Mouse (Mus musculus) telencephalon, adult 2 months (tissue): ENCODE data around the gene Rbbp5.
"Not testable (repeated sequence)": the region's sequence is repeated elsewhere in the genome, so short reads cannot be mapped to it uniquely, and the experiment has no call there.

Source experiments
- DNase-seq: peaks from one replicate; pipeline ENCODE4 v3.0.0-alpha.2; 2011; ENCODE audit warnings: low read depth, low spot score

The Rbbp5 gene

DNA sequence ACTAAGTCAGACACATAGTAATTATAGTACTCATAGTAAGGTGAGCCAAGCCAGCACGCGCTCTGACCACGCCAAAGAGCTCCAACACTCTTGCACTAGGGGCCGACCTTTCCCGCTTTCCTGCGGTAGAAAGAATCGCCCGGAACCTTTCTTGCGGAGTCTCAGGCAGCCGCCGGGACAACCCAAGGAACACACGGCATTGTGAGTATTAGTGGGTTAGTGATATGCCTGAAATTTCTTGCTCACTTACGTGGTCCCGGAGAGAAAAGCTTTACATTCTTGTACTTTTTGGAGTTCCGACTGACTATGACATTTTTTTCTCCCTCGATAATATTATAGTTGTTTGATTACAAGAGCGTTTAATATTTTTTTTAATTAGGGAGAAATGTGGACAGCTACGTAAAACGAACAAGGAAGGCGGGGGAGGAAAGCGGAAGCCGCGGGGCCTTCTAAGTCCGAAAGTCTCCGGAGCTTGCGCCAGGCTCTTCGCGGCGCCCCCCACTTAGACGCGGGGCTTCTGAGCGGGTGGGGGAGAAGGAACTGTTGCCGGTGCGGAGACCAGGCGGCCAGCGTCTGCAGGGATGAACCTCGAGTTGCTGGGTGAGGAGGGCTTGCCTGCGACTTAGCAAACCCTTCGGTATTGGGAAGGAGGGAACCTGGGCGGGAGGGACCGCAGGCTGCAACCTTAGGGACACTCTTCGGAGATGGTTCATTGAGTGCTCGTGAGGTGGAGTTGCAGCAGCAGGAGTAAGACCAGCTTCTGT, at the start of gene Rbbp5:
Gene Rbbp5, plus strand, starts transcription at position 438 of the 764 bp plus-strand sequence.
- DNase-seq = peak; percentile 85

GRCm38 (mm10) chr1:132430818-132431217, 46.3 kb upstream of the Rbbp5 start:
- no peak for DNase-seq

GRCm38 (mm10) chr1:132431716-132432115, 45.4 kb upstream of the Rbbp5 start:
- peak; percentile 29 for DNase-seq

DNA sequence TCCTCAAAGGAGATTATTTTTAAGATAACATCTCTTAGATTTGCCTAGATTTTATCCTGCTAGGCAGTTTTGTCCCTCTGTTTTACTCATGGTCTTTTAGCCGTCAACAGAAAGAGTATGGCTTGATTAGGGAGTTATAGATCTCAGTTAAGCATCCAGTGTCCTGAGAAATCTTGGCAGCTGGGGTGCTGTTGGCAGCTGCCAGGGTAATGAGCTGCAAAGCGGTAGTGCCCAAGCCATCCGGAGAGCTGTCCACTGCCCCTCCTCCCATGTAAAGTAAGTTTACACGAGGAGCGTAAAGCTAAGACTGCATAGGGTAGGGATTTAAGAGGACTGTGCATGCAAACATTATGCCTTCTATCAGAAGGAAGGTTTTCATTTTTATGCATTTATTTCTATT, 43.8 kb upstream of the Rbbp5 start:
- no peak for DNase-seq

- DNase-seq = no peak
Measured at GRCm38 (mm10) chr1:132434032-132434431, 43.1 kb upstream of the Rbbp5 start.

- no peak for DNase-seq
Measured at GRCm38 (mm10) chr1:132436320-132436958, 40.7 kb upstream of the Rbbp5 start.

- no peak for DNase-seq
Measured at GRCm38 (mm10) chr1:132436960-132437359, 40.2 kb upstream of the Rbbp5 start.

DNA sequence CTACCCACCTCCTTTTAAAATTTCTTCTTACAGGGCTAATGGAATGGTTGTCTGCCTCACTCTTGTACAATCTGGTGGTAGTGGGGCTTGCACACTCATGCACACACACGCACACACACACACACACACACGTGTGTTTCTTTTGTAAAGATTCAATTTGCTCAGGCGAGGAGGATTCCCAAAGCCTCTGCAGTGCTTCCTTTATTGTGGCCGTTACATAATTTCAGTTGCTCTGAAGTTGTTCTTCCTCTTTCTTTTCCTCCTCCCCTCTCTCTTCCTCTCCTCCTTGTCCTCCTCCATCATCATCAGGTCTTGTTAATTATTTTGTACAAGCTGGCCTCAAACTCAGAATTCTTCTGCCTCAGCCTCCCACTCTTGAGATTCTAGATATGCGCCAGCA, 39.8 kb upstream of the Rbbp5 start:
- no peak for DNase-seq

GRCm38 (mm10) chr1:132440896-132441435, 36.2 kb upstream of the Rbbp5 start:
- DNase-seq = no peak

DNA sequence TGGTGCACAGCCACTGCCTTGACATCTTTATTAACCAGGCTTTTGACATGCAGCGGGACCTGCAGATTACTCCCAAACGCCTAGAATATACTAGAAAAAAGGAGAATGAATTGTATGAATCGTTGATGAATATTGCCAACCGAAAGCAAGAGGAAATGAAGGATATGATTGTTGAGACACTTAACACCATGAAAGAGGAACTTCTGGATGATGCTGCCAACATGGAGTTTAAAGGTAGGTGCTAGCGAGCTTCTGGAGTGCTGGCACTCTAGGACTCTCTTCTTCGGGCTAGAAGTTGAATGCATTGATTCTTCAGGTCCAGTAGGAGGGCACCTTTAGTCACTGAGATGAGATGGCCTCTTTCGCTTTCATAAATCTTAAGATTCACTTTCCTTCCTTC, 27.4 kb upstream of the Rbbp5 start:
- DNase-seq = no peak

DNA sequence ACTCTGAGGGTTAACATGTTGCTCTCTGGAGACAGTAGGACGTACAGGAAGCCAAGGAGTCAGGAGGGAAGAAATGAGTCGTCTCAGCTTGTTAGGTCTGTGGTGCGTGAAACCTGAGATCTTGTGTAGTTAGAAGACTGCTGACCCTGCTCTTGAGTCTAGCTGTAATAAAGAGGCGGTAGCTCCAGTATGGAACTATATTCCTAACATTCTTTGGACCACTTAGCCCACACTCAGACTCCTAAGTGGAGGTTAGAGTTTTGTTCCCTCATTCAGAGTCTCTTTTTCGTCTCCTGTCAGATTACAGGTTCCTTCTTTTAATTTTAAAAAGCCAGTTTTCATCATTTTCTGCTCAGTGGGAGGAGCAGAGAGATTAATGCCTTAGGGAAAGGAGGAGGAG, 12.5 kb upstream of the Rbbp5 start:
- DNase-seq = no peak

DNA sequence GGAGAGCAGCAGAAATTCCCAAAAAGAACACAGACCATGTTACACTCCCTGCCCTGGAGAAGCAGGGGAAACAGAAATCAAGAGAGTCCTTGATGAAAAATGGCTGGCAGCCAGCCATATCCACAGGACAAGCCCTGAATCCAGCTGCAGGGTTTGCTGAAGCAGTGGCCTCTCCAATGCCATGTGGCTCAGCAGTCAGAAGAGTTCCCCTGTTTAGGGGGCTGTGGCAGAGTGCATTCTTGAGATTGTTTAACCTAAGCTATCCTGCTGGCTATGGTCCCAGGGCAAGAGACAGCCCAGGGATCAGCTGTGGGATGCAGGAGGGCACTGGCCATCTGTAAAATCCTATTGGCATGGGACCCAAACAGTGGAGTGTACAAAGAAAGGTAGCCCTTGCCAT, 8.2 kb upstream of the Rbbp5 start:
- no peak for DNase-seq

DNA sequence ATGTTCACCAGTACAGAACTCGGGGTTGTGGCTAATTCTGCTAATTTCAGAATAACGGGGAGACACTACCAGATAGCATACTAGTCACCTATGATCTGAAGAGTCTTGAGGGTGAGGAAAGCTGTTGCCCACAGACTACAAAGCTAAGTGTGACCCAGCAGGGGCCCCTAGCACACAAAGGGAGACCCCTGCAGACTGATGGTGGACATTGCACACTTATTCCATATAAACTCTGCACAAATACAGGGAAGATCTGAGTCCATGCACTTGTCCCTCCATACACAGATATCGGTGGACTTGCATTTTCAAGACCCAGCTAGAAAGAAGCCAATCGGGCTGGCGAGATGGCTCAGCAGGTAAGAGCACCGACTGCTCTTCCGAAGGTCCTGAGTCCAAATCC, 7.6 kb upstream of the Rbbp5 start:
- DNase-seq = no peak

DNA sequence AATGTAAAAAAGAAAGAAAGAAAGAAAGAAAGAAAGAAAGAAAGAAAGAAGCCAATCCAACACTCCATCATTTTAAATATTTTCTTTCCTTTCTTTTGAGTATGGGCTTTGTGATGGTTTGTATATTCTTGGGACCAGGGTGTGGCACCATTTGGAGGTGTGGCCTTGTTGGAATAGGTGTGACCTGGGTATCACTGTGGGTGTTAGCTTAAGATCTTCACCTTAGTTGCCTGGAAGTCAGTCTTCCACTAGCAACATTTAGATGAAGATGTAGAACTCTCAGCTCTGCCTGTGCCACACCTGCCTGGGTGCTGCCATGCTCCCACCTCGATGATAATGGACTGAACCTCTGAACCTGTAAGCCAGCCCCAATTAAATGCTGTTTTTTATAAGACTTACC, 7.1 kb upstream of the Rbbp5 start:
- not testable (repeated sequence) for DNase-seq

DNA sequence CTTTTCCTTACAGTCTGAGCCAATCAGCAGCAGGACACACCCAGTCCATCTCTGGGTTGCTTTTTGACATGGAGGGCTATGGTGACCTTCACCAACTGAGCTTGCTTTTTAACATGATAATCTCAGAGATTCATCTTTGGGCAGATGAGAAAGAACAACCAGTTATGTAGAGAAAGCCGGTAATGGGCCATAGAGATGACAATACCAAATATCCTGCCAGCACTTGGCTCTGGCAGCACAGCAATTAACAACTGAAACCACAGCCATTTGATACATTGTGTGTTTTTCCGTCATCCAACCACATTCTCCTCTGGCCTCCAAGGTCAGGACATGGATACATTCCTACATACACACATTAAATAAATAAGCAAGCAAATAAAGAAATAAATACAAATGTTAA, 6.1 kb upstream of the Rbbp5 start:
- no peak for DNase-seq

GRCm38 (mm10) chr1:132471499-132471898, 5.7 kb upstream of the Rbbp5 start:
- DNase-seq = no peak

DNA sequence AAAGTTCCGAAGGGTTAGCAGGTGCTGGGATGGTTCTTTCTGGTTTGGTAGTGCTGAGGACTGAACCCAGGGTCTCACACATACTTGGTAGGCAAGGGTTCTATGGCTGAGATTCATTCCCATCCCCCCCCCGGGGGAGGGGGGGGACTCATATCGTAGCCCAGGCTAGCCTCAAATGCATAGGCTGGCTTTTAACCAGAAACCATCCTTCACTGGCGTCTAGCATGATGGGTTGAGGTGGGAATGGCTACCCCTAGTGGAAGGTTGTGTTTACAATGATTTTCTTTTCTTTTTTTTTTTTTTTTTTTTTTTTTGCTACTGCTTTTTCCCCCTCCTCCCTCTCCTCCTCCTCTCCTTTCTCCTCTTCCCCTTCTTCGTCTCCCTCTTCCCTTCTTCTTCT, 4.6 kb upstream of the Rbbp5 start:
- DNase-seq = no peak

GRCm38 (mm10) chr1:132474496-132474895, 2.7 kb upstream of the Rbbp5 start:
- no peak for DNase-seq

DNA sequence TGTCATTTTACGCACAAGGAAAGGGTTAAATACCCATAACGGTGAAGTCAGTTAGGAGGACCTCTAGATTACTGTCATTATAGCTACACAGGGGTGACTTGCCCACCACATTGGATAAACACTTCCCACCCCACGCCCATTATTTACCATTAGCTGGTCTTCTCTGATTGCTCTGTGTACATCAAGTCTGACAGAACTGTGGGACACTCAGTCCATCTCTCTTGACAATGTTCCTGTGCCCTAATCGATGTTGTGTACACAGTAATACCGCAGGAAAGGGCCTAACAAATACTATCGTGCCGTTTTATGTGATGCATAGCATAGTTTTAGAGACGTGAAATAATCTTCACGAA, 614 bp upstream of the Rbbp5 start:
- DNase-seq = no peak

DNA sequence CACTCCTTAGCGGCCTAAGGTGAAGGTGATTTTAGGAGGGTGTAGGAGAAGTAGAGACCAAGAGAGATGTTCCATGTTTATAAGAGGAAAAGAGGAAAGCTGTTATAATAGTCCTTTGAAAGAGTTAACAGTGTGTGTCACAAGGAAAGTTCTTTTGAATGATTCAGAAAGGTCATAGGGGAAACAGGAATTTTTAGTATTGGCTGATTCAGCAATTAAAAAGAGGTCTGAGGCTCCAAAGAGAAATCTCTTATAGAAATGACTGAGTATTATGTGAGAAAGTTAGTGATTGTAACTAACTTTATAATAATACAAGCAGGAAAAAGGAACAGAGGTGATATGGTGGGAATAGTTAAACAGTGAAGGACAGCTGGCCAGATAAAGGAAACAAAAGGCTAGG, 2.3 kb downstream of the Rbbp5 start:
- DNase-seq = no peak

- no peak for DNase-seq
Measured at GRCm38 (mm10) chr1:132481619-132482018, 4.5 kb downstream of the Rbbp5 start.

GRCm38 (mm10) chr1:132483234-132483633, 6.1 kb downstream of the Rbbp5 start:
- no peak for DNase-seq

DNA sequence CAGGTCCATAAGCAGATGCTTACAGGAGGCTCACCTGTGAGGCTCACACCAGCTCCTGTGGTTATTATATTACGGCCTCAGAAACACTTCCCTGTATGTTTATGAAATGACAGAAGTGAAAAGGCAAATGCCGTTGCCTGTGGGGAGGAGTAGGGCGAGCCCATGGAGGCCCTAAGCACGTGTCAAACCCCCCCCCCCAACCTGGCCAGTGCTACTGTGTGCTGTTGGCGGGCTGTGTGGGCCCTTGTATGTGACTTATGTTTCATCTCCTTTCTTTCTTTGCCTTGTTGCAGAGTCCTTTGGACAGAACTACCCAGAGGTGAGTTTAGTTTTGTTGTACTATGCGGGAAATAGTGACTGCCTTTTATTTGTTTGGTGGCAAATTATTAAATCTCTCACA, 6.6 kb downstream of the Rbbp5 start:
- no peak for DNase-seq
